Mouse (Mus musculus): ENCODE results near the gene Anxa6.

DNA sequence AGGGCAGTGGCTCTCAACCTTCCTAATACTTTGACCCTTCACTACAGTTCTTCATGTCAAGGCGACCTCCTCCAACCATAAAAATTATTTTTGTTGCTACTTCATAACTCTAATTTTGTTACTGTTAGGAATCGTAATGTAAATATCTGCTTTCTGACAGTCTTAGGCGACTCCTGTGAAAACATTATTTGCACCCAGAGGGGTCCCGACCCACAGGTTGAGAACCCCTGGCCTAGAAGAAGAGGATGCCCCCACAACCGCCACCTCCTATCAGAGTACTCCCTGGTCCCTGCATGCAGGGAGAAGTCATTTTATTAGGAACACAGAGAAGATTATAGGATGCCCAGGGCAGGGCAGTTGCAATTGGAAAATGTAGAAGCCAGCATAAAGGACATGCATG, 38.1 kb upstream of the Anxa6 start:
- no peak for TF ChIP-seq POLR2A (IDR thresholded peaks at IDR 0.05; ENCODE audit: extremely low read depth, insufficient read depth, low read length)
- no peak for TF ChIP-seq CTCF (IDR thresholded peaks at IDR 0.05; ENCODE audit: extremely low read depth, insufficient read depth, low read length)
